Mouse (Mus musculus) hindbrain, embryonic 14.5 days (tissue): Measurements from ENCODE around the gene Tbcc. TPM values are rescaled to one million over a fixed set of nuclear protein-coding genes. Genes with fewer than 3 reads are reported as not detected.

Source experiments
- ATAC-seq: fragments of 200-750 bp; cut with Nextera tagmentation; 2 replicates; pipeline ENCODE4 v1.8.0; 2017; ENCODE audit warnings: moderate number of reproducible peaks, mild to moderate bottlenecking, moderate TSS enrichment, moderate library complexity; ENCODE audit not compliant: low FRiP score
- DNase-seq: peaks from one replicate; pipeline ENCODE4 v3.0.0-alpha.2; 2015; ENCODE audit warnings: low spot score
- H3K27ac ChIP-seq: fragments of 300-500 bp; sonication (generic); 2 replicates; pipeline ENCODE4 v1.5.1; 2014; ENCODE audit warnings: mild to moderate bottlenecking, moderate library complexity
- H3K27me3 ChIP-seq: fragments of 300-500 bp; sonication (generic); 2 replicates; pipeline ENCODE4 v1.6.1; 2014; ENCODE audit warnings: mild to moderate bottlenecking, low read length, mixed read lengths; ENCODE audit not compliant: control insufficient read depth, insufficient read depth
- H3K36me3 ChIP-seq: fragments of 300-500 bp; sonication (generic); replicated peaks from 2 replicates; pipeline ENCODE4 v1.6.1; 2014; ENCODE audit not compliant: control insufficient read depth, insufficient read depth
- H3K4me1 ChIP-seq: fragments of 300-500 bp; sonication (generic); replicated peaks from 2 replicates; pipeline ENCODE4 v1.6.1; 2014; ENCODE audit warnings: antibody characterized with exemption, low read length, mixed read lengths; ENCODE audit not compliant: control insufficient read depth, insufficient read depth
- H3K4me2 ChIP-seq: fragments of 300-500 bp; sonication (generic); replicated peaks from 2 replicates; pipeline ENCODE4 v1.6.1; 2014; ENCODE audit warnings: mild to moderate bottlenecking, moderate library complexity
- H3K4me3 ChIP-seq: fragments of 300-500 bp; sonication (generic); replicated peaks from 2 replicates; pipeline ENCODE4 v1.5.1; 2014; ENCODE audit warnings: mild to moderate bottlenecking, low read length
- H3K9ac ChIP-seq: fragments of 300-500 bp; sonication (generic); 2 replicates; pipeline ENCODE4 v1.6.1; 2014
- H3K9me3 ChIP-seq: fragments of 300-500 bp; sonication (generic); 2 replicates; pipeline ENCODE4 v1.6.1; 2016; ENCODE audit warnings: low read length; ENCODE audit not compliant: control insufficient read depth
- WGBS: fragments of 180-500 bp; shearing (Covaris S2); extraction: QIAGEN DNeasy Blood & Tissue Kit; methylation state at CpG from one replicate; pipeline ENCODE4 v1.1.7; 2014; 5-methylcytosine and 5-hydroxymethylcytosine counted together
- polyA plus RNA-seq: library from polyadenylated mRNA; unstranded; fragments of >200 nt; fragmentation: Nextera tagmentation; extraction: Ambion mirVana; gene quantifications from 2 replicates; pipeline ENCODE4 v1.2.1, GENCODE M21; 2014

Tbcc gene
- polyA plus RNA-seq, 1 experiment from 2014 or later = 61.6 TPM

DNA sequence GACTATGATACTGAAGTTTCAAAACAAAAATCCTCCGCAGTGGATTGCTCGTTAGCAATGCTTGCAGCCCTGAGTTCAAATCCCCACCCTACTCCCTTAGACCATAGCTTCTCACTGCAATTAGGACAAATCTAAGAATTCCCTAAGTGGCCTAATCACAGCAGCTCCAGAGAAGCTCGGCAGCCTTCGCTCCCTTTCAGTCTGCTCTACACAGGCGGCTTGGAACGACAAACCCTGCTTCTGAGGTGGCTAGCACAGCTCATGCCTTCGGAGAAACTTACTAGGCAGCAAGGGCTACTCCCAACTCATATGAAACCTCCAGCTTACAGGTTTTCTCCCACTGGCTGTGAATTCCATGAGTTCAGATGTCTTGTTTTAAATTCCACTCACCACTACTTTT lies 36.4 kb upstream of the Tbcc start:
- H3K9me3 ChIP-seq = no peaks in the 10 kb centered on the region
- no peaks in the 10 kb centered on the region for H3K27me3 ChIP-seq
- no peak overlapping the region for H3K4me2 ChIP-seq
- DNase-seq = no peak
- no peak for ATAC-seq
- 85% methylated on average over 7 of the region's 7 CpGs for WGBS
- H3K27ac ChIP-seq = peak overlapping the region; percentile 64; the same call in 1 of the 2 replicates
- H3K4me1 ChIP-seq = peaks cover 36% of the 10 kb centered on the region
- no peak overlapping the region for H3K4me3 ChIP-seq
- H3K9ac ChIP-seq = no peak overlapping the region
- H3K36me3 ChIP-seq = no peaks in the 10 kb centered on the region

DNA sequence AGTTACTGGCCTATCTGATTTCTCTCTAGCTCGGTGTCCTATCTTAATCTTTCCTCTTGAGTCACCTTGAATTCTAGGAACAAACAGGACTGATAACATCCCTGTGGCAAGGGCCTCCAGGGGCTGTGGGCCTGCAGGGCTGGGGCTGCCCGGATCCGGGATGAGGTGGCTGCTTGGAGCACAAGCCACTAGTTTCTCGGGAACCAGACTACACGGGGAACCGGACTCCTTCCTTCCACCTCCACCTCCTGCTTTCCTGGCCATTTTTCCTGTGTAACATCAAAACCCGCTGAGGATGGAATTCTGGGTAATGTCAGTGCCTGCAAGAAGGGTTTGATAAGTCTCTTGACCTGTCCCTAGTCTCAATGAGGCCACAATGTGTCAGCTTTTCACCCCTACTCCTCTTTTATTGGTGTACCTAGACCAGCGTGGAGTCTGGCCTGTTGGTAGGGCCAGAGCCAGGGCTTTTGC lies 35.8 kb upstream of the Tbcc start:
- Histone ChIP-seq H3K36me3 (no peaks in the 10 kb centered on the region), H3K4me1 (peaks cover 41% of the 10 kb centered on the region), H3K9me3 (no peaks in the 10 kb centered on the region), H3K27ac (peak overlapping the region; percentile 64; the same call in 1 of the 2 replicates), H3K9ac (peak overlapping the region; percentile 100), H3K27me3 (no peaks in the 10 kb centered on the region), H3K4me2 (peak overlapping the region; percentile 76), H3K4me3 (peak overlapping the region; percentile 97)
- DNase-seq (no peak), ATAC-seq (no peak)
- 77% methylated on average over 8 of the region's 8 CpGs for WGBS

DNA sequence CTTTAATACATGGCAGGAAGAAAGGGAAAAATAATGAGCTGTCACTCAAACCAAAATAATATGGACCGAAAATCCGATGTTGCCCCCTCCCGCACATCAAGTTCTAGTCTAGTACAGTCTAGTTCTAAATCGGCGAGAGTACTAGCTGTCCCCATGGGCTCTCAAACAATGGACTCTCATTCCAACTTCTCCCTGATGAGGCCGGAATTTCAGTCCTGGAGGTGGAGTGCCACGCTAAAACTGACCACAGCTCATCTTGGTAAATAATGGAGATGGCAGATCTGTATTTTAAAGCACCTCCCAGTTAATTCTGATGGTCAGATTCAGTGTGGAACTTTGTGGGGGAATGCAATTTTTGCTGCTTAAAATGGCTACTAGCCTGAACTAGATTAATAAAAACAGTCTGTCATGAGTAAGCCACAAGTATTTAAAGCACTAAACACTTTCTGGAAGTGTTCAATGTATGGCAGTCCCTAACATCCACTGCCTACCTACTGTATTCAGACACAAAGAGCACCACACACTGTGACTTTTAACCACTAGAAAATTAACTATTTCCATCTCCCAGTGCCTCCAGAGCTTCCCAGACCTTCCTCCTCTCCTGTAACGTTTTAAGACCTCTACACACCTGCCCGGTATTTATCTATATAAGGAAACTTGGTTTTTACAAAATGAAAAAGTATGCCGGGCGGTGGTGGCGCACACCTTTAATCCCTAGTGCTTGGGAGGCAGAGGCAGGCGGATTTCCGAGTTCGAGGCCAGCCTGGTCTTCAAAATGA lies 35.0 kb upstream of the Tbcc start:
- Histone ChIP-seq H3K9ac (peak overlapping the region; percentile 100), H3K4me1 (peaks cover 43% of the 10 kb centered on the region), H3K9me3 (no peaks in the 10 kb centered on the region), H3K4me2 (peak overlapping the region; percentile 76), H3K27me3 (no peaks in the 10 kb centered on the region), H3K36me3 (no peaks in the 10 kb centered on the region), H3K27ac (peak overlapping the region; percentile 100), H3K4me3 (peak overlapping the region; percentile 97)
- ATAC-seq = no peak
- no peak for DNase-seq
- WGBS = 60% methylated on average over 15 of the region's 15 CpGs

DNA sequence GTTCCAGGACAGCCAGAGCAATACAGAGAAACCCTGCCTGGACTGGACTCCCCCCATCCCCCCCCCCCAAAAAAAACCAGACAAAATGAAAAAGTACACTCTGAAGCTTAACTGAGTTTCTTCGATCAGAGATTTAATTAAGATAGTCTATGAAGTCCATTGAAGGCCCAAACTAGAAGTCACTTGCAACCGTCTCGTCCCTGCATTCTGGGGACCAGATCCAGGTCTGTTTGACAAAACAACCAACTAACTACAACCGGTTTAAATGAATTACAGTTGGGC lies 34.4 kb upstream of the Tbcc start:
- Histone ChIP-seq H3K36me3 (no peaks in the 10 kb centered on the region), H3K27me3 (no peaks in the 10 kb centered on the region), H3K27ac (peak overlapping the region; percentile 100), H3K9me3 (no peaks in the 10 kb centered on the region), H3K9ac (peak overlapping the region; percentile 100), H3K4me2 (peak overlapping the region; percentile 76), H3K4me3 (peak overlapping the region; percentile 97), H3K4me1 (peaks cover 43% of the 10 kb centered on the region)
- ATAC-seq = no peak
- no peak for DNase-seq
- 13% methylated on average over 4 of the region's 4 CpGs for WGBS

DNA sequence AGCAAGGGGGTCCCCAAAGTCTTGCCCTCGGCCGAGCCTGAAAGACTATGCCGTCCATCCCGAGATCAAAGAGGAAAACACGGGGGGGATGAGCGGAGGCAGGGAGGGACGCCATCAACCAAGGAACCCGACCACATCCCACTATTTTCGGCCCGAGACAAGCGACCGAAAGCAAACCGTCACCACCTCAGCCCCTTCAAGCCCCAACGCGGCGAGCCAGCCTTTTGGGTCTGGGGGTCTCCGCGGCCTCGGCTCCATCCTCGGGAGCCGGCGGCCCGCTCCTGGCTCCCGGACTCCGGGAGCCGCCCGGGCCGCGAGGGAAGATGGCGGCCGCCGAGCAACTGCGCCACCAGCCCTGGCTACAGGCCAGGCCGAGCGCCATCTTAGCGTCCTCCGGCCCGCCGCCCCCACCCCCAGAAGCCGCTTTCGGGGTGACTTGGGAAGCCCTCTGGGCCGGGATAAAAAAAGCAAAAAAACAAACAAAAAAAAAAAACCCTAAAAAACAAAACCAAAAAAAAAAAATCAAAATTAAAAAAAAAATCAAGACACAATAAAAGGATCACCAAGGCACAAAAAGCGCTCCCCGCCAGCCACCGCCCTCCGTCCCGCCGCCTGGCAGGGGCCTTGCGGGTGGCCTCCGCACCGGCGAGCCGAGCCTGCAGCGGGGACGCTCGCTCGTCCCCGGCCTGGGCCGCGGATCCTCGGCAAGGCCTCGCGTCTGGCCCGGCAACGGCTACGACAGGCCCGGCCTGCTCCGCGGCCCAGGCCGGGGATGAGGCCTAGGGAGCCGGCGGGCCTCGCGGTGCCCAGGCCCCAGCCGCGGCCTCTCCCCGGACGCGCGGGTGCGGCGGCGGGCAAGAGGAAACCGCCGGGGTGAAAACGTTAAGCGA lies 33.8 kb upstream of the Tbcc start:
- Histone ChIP-seq H3K9me3 (no peaks in the 10 kb centered on the region), H3K27ac (peak overlapping the region; percentile 100), H3K9ac (peak overlapping the region; percentile 100), H3K27me3 (no peaks in the 10 kb centered on the region), H3K36me3 (no peaks in the 10 kb centered on the region), H3K4me2 (peak overlapping the region; percentile 76), H3K4me1 (peaks cover 43% of the 10 kb centered on the region), H3K4me3 (peak overlapping the region; percentile 97)
- DNase-seq (peak; percentile 83), ATAC-seq (peak; percentile 46)
- WGBS = under 1% methylated on average over 85 of the region's 87 CpGs

DNA sequence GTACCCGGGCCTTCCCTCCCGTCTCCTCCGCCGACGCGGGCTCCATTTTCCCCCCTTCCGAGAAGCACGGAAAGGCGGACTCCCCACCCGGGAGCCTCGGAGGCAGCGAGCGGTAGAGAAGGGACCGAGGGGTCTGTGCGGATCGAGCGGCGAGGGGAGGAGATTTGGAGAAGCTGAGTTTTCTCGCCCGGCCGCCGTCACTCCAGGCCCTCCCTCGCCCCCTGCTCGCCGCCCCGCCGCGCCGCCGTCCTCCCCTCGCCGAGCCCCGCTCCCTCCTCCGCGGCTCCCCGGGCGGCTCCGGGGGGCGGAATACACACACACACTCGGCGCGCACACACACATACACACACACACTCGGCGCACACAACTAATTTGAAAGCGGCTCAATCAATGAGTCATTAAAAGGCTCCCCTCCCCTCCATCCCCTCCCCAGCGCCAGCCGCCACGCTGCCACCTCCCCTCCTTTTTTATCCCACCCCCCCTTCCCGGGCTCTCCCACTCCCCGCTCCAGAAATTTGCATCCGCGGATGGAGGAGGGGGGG lies 33.1 kb upstream of the Tbcc start:
- Histone ChIP-seq H3K27me3 (no peaks in the 10 kb centered on the region), H3K36me3 (no peaks in the 10 kb centered on the region), H3K9ac (peak overlapping the region; percentile 100), H3K4me1 (peaks cover 43% of the 10 kb centered on the region), H3K27ac (peak overlapping the region; percentile 100), H3K9me3 (no peaks in the 10 kb centered on the region), H3K4me2 (peak overlapping the region; percentile 76), H3K4me3 (peak overlapping the region; percentile 97)
- WGBS = 1% methylated on average over 34 of the region's 52 CpGs
- DNase-seq = peak; percentile 80
- peak; percentile 82 for ATAC-seq

DNA sequence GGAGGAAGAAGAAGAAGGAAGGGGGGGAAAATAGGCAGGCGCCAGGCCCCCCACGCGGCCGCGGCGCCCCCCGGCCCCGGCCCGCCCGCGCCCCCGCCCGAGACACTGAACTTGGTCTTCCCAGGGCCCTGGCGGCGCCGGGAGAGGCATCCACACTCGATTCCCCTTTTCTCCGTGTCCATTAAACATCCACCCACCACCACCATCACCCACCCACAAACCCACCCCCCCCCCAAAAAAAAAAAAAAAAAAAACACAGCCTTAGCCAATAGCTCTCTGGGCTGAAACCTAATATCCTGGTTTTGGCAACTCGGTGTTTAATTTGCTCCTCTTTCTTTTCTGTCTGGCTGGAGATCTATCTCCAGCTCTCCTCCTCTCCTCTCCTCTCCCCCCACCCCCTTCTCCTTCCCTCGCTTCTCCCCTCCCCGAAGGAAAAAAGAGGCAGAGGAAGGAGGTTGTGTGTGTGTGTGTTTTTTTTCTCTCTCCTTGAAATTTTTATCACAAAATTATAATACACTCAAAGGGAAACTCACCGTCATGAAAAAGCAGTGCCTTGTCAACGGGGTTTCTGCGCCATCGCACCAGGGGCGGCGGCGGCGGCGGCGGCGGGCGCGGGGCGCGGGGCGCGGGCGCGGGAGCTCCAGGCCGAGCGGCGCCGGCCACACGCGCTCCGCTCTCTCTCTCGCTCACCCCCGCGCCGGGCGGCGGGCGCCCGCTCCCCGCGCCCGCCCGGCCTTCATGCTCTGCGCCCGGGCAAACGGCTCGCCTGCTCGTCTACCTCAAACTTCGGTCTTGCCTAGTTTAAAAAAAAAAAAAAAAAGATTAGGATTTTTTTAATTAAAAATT lies 32.4 kb upstream of the Tbcc start, which contains the start of gene Bicral:
Gene Bicral (minus strand): TSS at position 580 of the 846 bp plus-strand sequence.
- DNase-seq (peak; percentile 69), ATAC-seq (peak; percentile 65)
- H3K36me3 ChIP-seq = no peaks in the 10 kb centered on the region
- peak within 1 kb of the TSS; percentile 100 for H3K9ac ChIP-seq
- peak within 1 kb of the TSS; percentile 100 for H3K27ac ChIP-seq
- no peaks in the 10 kb centered on the region for H3K27me3 ChIP-seq
- H3K4me2 ChIP-seq = peak within 1 kb of the TSS; percentile 76
- WGBS = under 1% methylated on average over 46 of the region's 65 CpGs
- peaks cover 37% of the 10 kb centered on the region for H3K4me1 ChIP-seq
- peak within 1 kb of the TSS; percentile 97 for H3K4me3 ChIP-seq
- no peaks in the 10 kb centered on the region for H3K9me3 ChIP-seq

DNA sequence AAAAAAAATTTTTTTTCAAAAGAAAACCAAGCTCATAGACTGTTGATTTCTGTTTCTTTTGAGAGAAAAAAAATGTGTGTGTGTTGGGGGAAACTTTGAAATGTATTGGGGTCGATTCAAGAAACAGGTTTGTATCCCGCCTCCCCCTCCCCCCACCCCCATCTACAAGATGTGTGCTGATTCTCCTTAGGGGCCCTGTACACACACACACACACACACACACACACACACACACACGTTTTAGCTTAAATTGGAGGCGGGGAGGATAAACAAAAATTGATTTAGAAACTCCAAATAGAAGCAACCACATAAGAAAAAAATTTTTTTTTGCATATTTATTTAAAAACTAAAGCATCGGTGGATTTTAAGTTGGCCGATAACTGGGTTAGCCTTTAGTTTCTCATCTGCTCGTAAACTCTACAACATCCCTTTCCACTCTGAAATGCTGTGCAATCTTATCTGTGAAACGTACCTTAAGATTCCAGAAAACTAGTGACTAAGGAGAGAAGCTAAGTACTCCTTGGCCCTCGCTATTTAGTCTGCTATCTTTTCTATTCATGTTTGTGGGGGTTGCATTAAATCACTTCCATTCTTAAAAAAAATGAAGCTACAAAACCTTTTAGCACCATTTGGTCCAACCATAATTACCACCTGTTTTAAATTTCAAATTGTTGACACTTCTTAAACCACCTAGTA lies 31.6 kb upstream of the Tbcc start:
- 27% methylated on average over 9 of the region's 9 CpGs for WGBS
- H3K27me3 ChIP-seq = no peaks in the 10 kb centered on the region
- DNase-seq (peak; percentile 66), ATAC-seq (no peak)
- no peaks in the 10 kb centered on the region for H3K36me3 ChIP-seq
- H3K4me3 ChIP-seq = peak overlapping the region; percentile 97
- peak overlapping the region; percentile 100 for H3K9ac ChIP-seq
- H3K4me1 ChIP-seq = peaks cover 32% of the 10 kb centered on the region
- H3K9me3 ChIP-seq = no peaks in the 10 kb centered on the region
- peak overlapping the region; percentile 76 for H3K4me2 ChIP-seq
- H3K27ac ChIP-seq = peak overlapping the region; percentile 100
